Mouse (Mus musculus) heart, postnatal 10 days (tissue): ENCODE results near the gene Dnajc8. TPM values are rescaled to one million over a fixed set of nuclear protein-coding genes. Genes with fewer than 3 reads are reported as not detected.

Experiments used
- total RNA-seq, 2 experiments: library from RNA; stranded (reverse); gene quantifications; 2 replicates each; pipeline ENCODE4 v1.2.3; 2021

Dnajc8 gene
- total RNA-seq, 2 experiments from 2014 or later, result 71.0 to 77.5 TPM

Other genes with a start within 250 kb of the Dnajc8 start
- 1 to 10 TPM; 1.1 TPM for gene Rab42, start 232.2 kb upstream of the Dnajc8 start, total RNA-seq
- gene Trnau1ap, start 206.0 kb upstream of the Dnajc8 start, total RNA-seq, result 10 to 100 TPM; 28.3 to 29.5 TPM
- gene Rcc1, start 181.9 kb upstream of the Dnajc8 start, total RNA-seq, result 10 to 100 TPM; 13.9 to 17.0 TPM
- 10 to 100 TPM; 29.2 to 29.4 TPM for gene Phactr4, start 113.1 kb upstream of the Dnajc8 start, total RNA-seq
- 1 to 10 TPM; 6.7 to 7.1 TPM for gene Med18, start 71.6 kb upstream of the Dnajc8 start, total RNA-seq
- 1 to 10 TPM; 4.5 to 5.5 TPM for gene Sesn2, start 25.0 kb upstream of the Dnajc8 start, total RNA-seq
- 100 to 1,000 TPM; 546 to 631 TPM for gene Atpif1, start 1.9 kb upstream of the Dnajc8 start, total RNA-seq
- gene Ptafr, start 28.5 kb downstream of the Dnajc8 start, total RNA-seq, result 1 to 10 TPM; 1.1 to 1.7 TPM
- gene Eya3, start 103.4 kb downstream of the Dnajc8 start, total RNA-seq, result 10 to 100 TPM; 33.4 to 41.1 TPM
- gene Xkr8, start 197.0 kb downstream of the Dnajc8 start, total RNA-seq, result 1 to 10 TPM; 2.1 to 4.0 TPM
- gene Smpdl3b, start 221.7 kb downstream of the Dnajc8 start, total RNA-seq, result 1 to 10 TPM; 1.2 TPM
- 10 to 100 TPM; 17.3 to 20.4 TPM for gene Rpa2, start 232.8 kb downstream of the Dnajc8 start, total RNA-seq